Mouse (Mus musculus) c-Kit-positive CD71-positive TER-119-positive erythroid progenitor cells, embryonic 14.5 days (primary cell): Measurements from ENCODE around the gene Camk1d.

ENCODE experiments used
- DNase-seq: peaks from one replicate; pipeline ENCODE4 v3.0.0-alpha.2; 2013; ENCODE audit warnings: low spot score

The Camk1d gene

GRCm38 (mm10) chr2:5709911-5710310 is 4.4 kb downstream of the Camk1d start:
- DNase-seq, result no peak

GRCm38 (mm10) chr2:5707871-5708733 is 6.2 kb downstream of the Camk1d start:
- DNase-seq, result no peak

GRCm38 (mm10) chr2:5706618-5707017 is 7.7 kb downstream of the Camk1d start:
- DNase-seq, result no peak

GRCm38 (mm10) chr2:5702370-5702769 is 11.9 kb downstream of the Camk1d start:
- DNase-seq, result no peak

GRCm38 (mm10) chr2:5700931-5701330 is 13.4 kb downstream of the Camk1d start:
- no peak for DNase-seq

GRCm38 (mm10) chr2:5698451-5698850 is 15.9 kb downstream of the Camk1d start:
- no peak for DNase-seq

- DNase-seq, result no peak
Observed at GRCm38 (mm10) chr2:5694094-5694493, 20.2 kb downstream of the Camk1d start.

- no peak for DNase-seq
Observed at GRCm38 (mm10) chr2:5691729-5692128, 22.6 kb downstream of the Camk1d start.

GRCm38 (mm10) chr2:5683366-5683765 is 30.9 kb downstream of the Camk1d start:
- DNase-seq, result no peak

- no peak for DNase-seq
Observed at GRCm38 (mm10) chr2:5681909-5682308, 32.4 kb downstream of the Camk1d start.

- no peak for DNase-seq
Observed at GRCm38 (mm10) chr2:5681302-5681701, 33.0 kb downstream of the Camk1d start.

- DNase-seq, result no peak
Observed at GRCm38 (mm10) chr2:5679055-5679454, 35.3 kb downstream of the Camk1d start.

GRCm38 (mm10) chr2:5677472-5677871 is 36.8 kb downstream of the Camk1d start:
- DNase-seq, result no peak

GRCm38 (mm10) chr2:5676786-5677185 is 37.5 kb downstream of the Camk1d start:
- DNase-seq, result no peak

- no peak for DNase-seq
Observed at GRCm38 (mm10) chr2:5676143-5676483, 38.2 kb downstream of the Camk1d start.

- DNase-seq, result no peak
Observed at GRCm38 (mm10) chr2:5675431-5676142, 38.7 kb downstream of the Camk1d start.

GRCm38 (mm10) chr2:5674512-5674911 is 39.8 kb downstream of the Camk1d start:
- DNase-seq, result no peak

- DNase-seq, result no peak
Observed at GRCm38 (mm10) chr2:5673816-5674215, 40.5 kb downstream of the Camk1d start.

- DNase-seq, result no peak
Observed at GRCm38 (mm10) chr2:5672906-5673589, 41.3 kb downstream of the Camk1d start.

GRCm38 (mm10) chr2:5670146-5670545 is 44.2 kb downstream of the Camk1d start:
- DNase-seq, result no peak

GRCm38 (mm10) chr2:5669498-5670040 is 44.7 kb downstream of the Camk1d start:
- DNase-seq, result no peak

- no peak for DNase-seq
Observed at GRCm38 (mm10) chr2:5668940-5669339, 45.4 kb downstream of the Camk1d start.

GRCm38 (mm10) chr2:5663499-5663898 is 50.8 kb downstream of the Camk1d start:
- no peak for DNase-seq
